Mouse (Mus musculus): ENCODE measurements around the gene Lrba. TPM values are rescaled to one million over a fixed set of nuclear protein-coding genes. Genes with fewer than 3 reads are reported as not detected.

Lrba gene
- total RNA-seq, 2 experiments from 2014 or later: 23.1 to 25.1 TPM

GRCm38 (mm10) chr3:86635940-86636339 is 411.5 kb downstream of the Lrba start:
- intact Hi-C loops (cut with DNase I): no loop called here
- DNase-seq (ENCODE audit: low spot score in 2 of 2): no peak

GRCm38 (mm10) chr3:86638552-86639348 is 414.3 kb downstream of the Lrba start:
- DNase-seq (ENCODE audit: low spot score in 2 of 2): no peak
- intact Hi-C loops (cut with DNase I): no loop called here

GRCm38 (mm10) chr3:86641393-86641792 is 416.9 kb downstream of the Lrba start:
- intact Hi-C loops (cut with DNase I): no loop called here
- no peak for DNase-seq (ENCODE audit: low spot score in 2 of 2)

- intact Hi-C loops (cut with DNase I): no loop called here
- no peak for DNase-seq (ENCODE audit: low spot score in 2 of 2)
These were observed 417.3 kb downstream of the Lrba start for GRCm38 (mm10) chr3:86641796-86642195.

GRCm38 (mm10) chr3:86646771-86647170 is 422.3 kb downstream of the Lrba start:
- DNase-seq (ENCODE audit: low spot score in 2 of 2): no peak
- intact Hi-C loops (cut with DNase I): no loop called here

- DNase-seq (ENCODE audit: low spot score in 2 of 2): no peak
- intact Hi-C loops (cut with DNase I): no loop called here
These were observed 426.5 kb downstream of the Lrba start for GRCm38 (mm10) chr3:86651006-86651405.

GRCm38 (mm10) chr3:86659326-86659725 is 434.8 kb downstream of the Lrba start:
- no peak for DNase-seq (ENCODE audit: low spot score in 2 of 2)
- intact Hi-C loops (cut with DNase I): no loop called here

- intact Hi-C loops (cut with DNase I): no loop called here
- no peak for DNase-seq (ENCODE audit: low spot score in 2 of 2)
These were observed 439.9 kb downstream of the Lrba start for GRCm38 (mm10) chr3:86664399-86664798.

GRCm38 (mm10) chr3:86668146-86668545 is 443.7 kb downstream of the Lrba start:
- intact Hi-C loops (cut with DNase I): no loop called here
- no peak for DNase-seq (ENCODE audit: low spot score in 2 of 2)

GRCm38 (mm10) chr3:86677573-86678155 is 453.2 kb downstream of the Lrba start:
- no peak for DNase-seq (ENCODE audit: low spot score in 2 of 2)
- intact Hi-C loops (cut with DNase I): no loop called here

- no peak for DNase-seq (ENCODE audit: low spot score in 2 of 2)
- intact Hi-C loops (cut with DNase I): no loop called here
These were observed 463.2 kb downstream of the Lrba start for GRCm38 (mm10) chr3:86687571-86688209.

GRCm38 (mm10) chr3:86688438-86688837 is 464.0 kb downstream of the Lrba start:
- no peak for DNase-seq (ENCODE audit: low spot score in 2 of 2)
- intact Hi-C loops (cut with DNase I): no loop called here

- intact Hi-C loops (cut with DNase I): no loop called here
- DNase-seq (ENCODE audit: low spot score in 2 of 2): no peak
These were observed 464.8 kb downstream of the Lrba start for GRCm38 (mm10) chr3:86689305-86689704.

- intact Hi-C loops (cut with DNase I): no loop called here
- DNase-seq (ENCODE audit: low spot score in 2 of 2): no peak
These were observed 468.3 kb downstream of the Lrba start for GRCm38 (mm10) chr3:86692779-86693178.

GRCm38 (mm10) chr3:86693553-86693952 is 469.1 kb downstream of the Lrba start:
- intact Hi-C loops (cut with DNase I): no loop called here
- DNase-seq (ENCODE audit: low spot score in 2 of 2): no peak

- no peak for DNase-seq (ENCODE audit: low spot score in 2 of 2)
- intact Hi-C loops (cut with DNase I): no loop called here
These were observed 474.5 kb downstream of the Lrba start for GRCm38 (mm10) chr3:86698947-86699346.

- no peak for DNase-seq (ENCODE audit: low spot score in 2 of 2)
- intact Hi-C loops (cut with DNase I): no loop called here
These were observed 476.7 kb downstream of the Lrba start for GRCm38 (mm10) chr3:86701163-86701563.

- intact Hi-C loops (cut with DNase I): no loop called here
- DNase-seq (ENCODE audit: low spot score in 2 of 2): no peak
These were observed 485.0 kb downstream of the Lrba start for GRCm38 (mm10) chr3:86709472-86709871.

- intact Hi-C loops (cut with DNase I): no loop called here
- DNase-seq (ENCODE audit: low spot score in 2 of 2): no peak
These were observed 487.1 kb downstream of the Lrba start for GRCm38 (mm10) chr3:86711530-86711929.

- intact Hi-C loops (cut with DNase I): no loop called here
- DNase-seq (ENCODE audit: low spot score in 2 of 2): no peak
These were observed 488.3 kb downstream of the Lrba start for GRCm38 (mm10) chr3:86712758-86713157.

- intact Hi-C loops (cut with DNase I): no loop called here
- no peak for DNase-seq (ENCODE audit: low spot score in 2 of 2)
These were observed 490.0 kb downstream of the Lrba start for GRCm38 (mm10) chr3:86714446-86714845.
